Mouse (Mus musculus): Measurements from ENCODE around the gene 1600014C23Rik.

The 1600014C23Rik gene

DNA sequence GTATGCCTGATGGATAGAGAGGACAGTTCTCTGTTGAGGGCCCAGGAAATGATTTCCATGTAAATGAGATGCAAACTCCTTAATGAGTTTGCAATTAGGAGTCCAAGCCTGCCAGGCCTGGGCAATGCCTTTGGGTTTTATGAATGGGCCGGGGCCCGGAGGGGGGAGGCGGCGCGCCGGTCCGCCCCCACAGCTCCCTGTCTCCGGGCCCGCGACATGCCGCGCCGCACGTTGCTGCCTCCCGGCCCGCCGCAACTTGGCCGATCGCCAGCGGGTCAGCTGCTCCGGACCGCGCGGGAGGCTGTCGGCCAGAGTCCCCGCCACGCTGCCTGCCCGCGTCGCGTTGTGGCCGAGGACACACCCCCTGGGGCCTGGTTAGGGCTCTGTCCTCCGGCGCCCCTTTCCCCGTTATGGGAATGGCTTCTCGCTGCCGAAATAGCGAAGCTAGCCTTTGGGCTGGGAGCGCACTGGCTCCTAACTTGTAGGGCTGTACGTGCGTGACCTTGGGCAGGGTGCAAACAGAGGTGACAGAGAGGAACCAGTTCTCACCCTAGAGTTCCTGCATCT is at the start of gene 1600014C23Rik:
Gene 1600014C23Rik (minus strand): TSS at position 110 of the 567 bp plus-strand sequence.
- in situ Hi-C loops (cut with MboI; ENCODE audit: low pct_unique_long_range_greater_than_20kb in 1 of 2, low sequenced_read_pairs in 2 of 2, unreplicated experiment in 1 of 2): loop anchor here (5.0 to 25.0 kb wide), 4 partner anchors 101 to 401 kb away; partner anchors contain the start of gene Vegfa (in 1 of the 2)

- in situ Hi-C loops (cut with MboI; ENCODE audit: low pct_unique_long_range_greater_than_20kb in 1 of 2, low sequenced_read_pairs in 2 of 2, unreplicated experiment in 1 of 2): no loop called here
Measured at GRCm38 (mm10) chr17:45778446-45778845, 44.8 kb upstream of the 1600014C23Rik start.

DNA sequence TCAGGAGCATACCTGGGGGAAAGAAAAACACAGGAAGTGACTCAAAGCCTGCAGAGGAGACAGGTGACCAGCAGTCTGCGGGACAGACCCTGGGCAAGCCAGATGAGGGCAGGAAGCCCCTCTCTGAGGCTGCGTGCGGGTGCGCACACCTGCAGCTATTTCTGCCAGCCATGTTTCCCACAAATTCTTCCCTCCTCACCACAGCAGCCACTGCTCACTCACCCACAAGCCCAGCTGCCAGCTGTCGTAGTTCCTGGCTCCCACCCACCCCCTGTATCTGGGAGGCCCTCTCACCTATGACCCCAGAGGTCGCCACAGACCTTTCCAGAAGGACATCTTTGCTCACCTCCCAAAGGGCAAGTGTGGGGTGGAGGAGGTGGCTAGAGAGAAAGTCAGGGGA is 43.8 kb upstream of the 1600014C23Rik start:
- in situ Hi-C loops (cut with MboI; ENCODE audit: low pct_unique_long_range_greater_than_20kb in 1 of 2, low sequenced_read_pairs in 2 of 2, unreplicated experiment in 1 of 2): no loop called here

DNA sequence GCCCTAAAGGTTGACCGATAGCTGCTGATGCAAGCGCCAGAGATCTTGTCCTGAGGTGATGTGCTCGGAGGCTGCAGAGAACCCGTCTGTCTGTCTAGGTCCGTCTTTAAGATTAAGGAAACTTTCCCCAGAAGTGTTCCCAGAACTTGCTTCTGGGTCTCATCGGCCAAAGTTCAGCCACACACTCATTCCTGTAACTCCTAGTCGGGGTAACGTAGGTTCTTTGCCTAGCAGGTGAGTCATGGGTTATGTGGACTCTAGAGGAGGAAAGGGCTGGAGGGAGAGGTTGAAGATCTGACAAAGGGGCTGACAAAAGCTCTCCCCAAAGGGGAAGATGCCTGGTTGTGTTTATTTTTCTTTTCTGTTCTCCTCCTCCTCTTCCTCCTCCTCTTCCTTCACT is 42.5 kb upstream of the 1600014C23Rik start:
- in situ Hi-C loops (cut with MboI; ENCODE audit: low pct_unique_long_range_greater_than_20kb in 1 of 2, low sequenced_read_pairs in 2 of 2, unreplicated experiment in 1 of 2): no loop called here

GRCm38 (mm10) chr17:45775468-45775867 is 41.8 kb upstream of the 1600014C23Rik start:
- in situ Hi-C loops (cut with MboI; ENCODE audit: low pct_unique_long_range_greater_than_20kb in 1 of 2, low sequenced_read_pairs in 2 of 2, unreplicated experiment in 1 of 2): no loop called here

- in situ Hi-C loops (cut with MboI; ENCODE audit: low pct_unique_long_range_greater_than_20kb in 1 of 2, low sequenced_read_pairs in 2 of 2, unreplicated experiment in 1 of 2): no loop called here
Measured at GRCm38 (mm10) chr17:45772566-45772965, 38.9 kb upstream of the 1600014C23Rik start.

DNA sequence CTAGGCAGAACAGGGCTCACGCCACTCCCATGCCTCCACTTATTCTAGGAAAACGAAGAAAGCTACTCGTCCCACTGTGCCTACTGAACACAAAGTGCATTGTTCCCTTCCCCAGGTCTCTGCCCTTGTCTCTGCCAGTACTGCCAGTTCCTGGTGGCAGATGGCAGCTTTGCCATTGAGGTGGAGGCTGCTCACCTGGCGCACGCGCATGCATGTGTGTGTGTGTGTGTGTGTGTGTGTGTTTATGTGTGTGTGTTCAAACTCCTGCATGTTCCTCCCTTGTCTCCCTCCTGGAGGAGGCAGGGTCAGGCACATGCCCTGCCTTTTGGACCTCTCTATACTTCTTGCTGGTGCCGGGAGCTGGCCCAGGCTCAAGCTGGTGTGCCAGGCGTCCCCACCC is 38.5 kb upstream of the 1600014C23Rik start:
- in situ Hi-C loops (cut with MboI; ENCODE audit: low pct_unique_long_range_greater_than_20kb in 1 of 2, low sequenced_read_pairs in 2 of 2, unreplicated experiment in 1 of 2): no loop called here

DNA sequence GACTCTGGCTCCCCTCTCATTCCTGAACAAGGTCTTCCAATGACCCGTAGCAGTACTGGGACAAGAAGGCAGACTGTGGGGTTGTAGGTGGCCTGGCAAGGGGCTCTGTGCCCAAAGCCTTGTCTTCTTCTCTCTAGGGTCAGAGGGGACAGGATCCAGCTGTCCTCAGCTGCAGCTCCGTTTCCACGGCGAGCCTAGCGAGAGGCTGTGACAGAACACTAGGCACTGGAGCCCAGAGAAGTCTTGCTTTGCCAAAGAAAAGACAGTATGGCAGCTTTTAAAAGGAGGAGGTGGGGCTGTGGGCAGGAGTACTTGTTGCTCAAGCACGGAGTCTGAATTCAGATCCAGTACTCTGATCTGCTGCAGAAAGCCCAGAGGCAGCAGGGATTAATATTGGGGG is 36.8 kb upstream of the 1600014C23Rik start:
- in situ Hi-C loops (cut with MboI; ENCODE audit: low pct_unique_long_range_greater_than_20kb in 1 of 2, low sequenced_read_pairs in 2 of 2, unreplicated experiment in 1 of 2): no loop called here

GRCm38 (mm10) chr17:45769821-45770220 is 36.2 kb upstream of the 1600014C23Rik start:
- in situ Hi-C loops (cut with MboI; ENCODE audit: low pct_unique_long_range_greater_than_20kb in 1 of 2, low sequenced_read_pairs in 2 of 2, unreplicated experiment in 1 of 2): no loop called here

- in situ Hi-C loops (cut with MboI; ENCODE audit: low pct_unique_long_range_greater_than_20kb in 1 of 2, low sequenced_read_pairs in 2 of 2, unreplicated experiment in 1 of 2): no loop called here
Measured at GRCm38 (mm10) chr17:45767536-45768146, 34.0 kb upstream of the 1600014C23Rik start.

- in situ Hi-C loops (cut with MboI; ENCODE audit: low pct_unique_long_range_greater_than_20kb in 1 of 2, low sequenced_read_pairs in 2 of 2, unreplicated experiment in 1 of 2): no loop called here
Measured at GRCm38 (mm10) chr17:45766735-45767535, 33.3 kb upstream of the 1600014C23Rik start.

DNA sequence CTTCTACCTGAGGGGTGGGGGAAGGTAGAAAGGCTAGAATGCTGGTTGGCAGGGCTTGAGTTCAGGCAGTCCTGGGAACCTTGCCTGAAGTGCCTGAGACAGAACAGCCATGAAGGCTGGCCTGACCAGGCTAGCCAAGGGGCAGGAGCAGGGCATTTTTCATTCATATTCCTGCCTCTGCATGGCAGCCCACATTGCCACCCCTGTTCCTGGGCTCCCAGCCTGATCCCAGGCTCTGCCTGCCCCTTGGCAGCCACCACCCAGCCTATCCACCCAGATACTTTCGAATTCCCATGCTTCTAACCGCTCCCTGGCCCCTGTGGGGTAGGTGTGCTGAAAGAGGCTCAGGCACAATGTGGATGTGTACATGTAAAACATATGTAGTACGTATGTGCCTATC is 32.3 kb upstream of the 1600014C23Rik start:
- in situ Hi-C loops (cut with MboI; ENCODE audit: low pct_unique_long_range_greater_than_20kb in 1 of 2, low sequenced_read_pairs in 2 of 2, unreplicated experiment in 1 of 2): no loop called here

DNA sequence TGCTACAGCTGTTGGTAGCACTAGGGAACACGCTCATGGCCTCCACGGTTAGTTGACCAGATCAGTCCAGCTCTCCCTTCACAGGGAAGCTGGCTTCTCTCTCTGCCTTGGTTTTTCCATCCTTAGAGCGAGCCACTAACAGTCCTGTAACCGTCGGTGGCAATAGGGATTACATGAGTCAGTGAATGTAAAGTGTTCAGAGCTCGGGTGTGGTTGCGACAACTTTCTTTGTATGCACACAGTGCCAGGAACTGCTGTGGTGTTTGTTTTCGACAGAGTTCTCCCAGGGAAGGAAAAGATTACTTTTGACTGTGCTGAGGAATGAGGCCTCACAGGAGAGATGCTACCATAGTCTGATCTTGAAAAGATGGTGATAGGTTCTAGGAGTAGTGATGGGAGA is 29.5 kb upstream of the 1600014C23Rik start:
- in situ Hi-C loops (cut with MboI; ENCODE audit: low pct_unique_long_range_greater_than_20kb in 1 of 2, low sequenced_read_pairs in 2 of 2, unreplicated experiment in 1 of 2): no loop called here

DNA sequence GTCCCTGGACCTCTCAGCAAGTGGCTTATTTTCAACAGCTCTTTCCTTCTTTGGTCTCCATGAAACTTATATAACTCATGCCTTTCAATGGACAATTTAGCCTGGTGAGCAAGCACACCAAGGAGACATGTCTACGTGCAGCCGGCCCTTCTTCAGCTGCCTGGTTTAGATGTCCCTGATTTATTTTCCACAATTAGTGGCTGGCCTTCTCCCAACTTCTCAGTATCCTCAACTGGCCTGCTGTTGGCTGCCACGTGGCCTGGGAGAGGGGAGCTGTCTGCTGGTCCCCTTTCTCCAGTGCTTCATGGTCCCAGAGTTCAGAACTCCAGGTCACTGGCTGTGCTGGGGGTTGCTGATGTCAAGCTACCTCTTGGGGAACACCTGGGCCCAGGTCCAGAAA is 28.3 kb upstream of the 1600014C23Rik start:
- in situ Hi-C loops (cut with MboI; ENCODE audit: low pct_unique_long_range_greater_than_20kb in 1 of 2, low sequenced_read_pairs in 2 of 2, unreplicated experiment in 1 of 2): no loop called here

GRCm38 (mm10) chr17:45760965-45761645 is 27.5 kb upstream of the 1600014C23Rik start:
- in situ Hi-C loops (cut with MboI; ENCODE audit: low pct_unique_long_range_greater_than_20kb in 1 of 2, low sequenced_read_pairs in 2 of 2, unreplicated experiment in 1 of 2): no loop called here

DNA sequence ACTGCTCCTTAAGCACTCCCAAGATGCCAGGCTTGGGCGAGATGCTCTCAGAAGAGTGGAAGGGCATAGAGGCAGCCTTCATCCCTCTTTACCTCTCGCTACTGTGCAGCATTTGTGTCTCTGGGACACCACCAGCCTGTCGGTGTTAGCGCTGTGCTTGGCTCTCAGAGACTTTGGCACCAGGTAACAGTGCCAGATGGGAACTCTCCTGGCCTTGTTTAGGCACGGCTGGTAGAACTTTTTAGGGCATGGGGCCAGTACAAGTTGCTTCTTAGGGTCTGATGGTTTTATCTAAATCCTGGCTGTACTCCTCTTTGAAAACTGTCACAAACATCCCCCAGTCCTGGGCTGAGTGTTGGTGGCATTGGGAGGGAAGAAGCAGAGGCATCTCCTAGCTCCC is 26.1 kb upstream of the 1600014C23Rik start:
- in situ Hi-C loops (cut with MboI; ENCODE audit: low pct_unique_long_range_greater_than_20kb in 1 of 2, low sequenced_read_pairs in 2 of 2, unreplicated experiment in 1 of 2): no loop called here

DNA sequence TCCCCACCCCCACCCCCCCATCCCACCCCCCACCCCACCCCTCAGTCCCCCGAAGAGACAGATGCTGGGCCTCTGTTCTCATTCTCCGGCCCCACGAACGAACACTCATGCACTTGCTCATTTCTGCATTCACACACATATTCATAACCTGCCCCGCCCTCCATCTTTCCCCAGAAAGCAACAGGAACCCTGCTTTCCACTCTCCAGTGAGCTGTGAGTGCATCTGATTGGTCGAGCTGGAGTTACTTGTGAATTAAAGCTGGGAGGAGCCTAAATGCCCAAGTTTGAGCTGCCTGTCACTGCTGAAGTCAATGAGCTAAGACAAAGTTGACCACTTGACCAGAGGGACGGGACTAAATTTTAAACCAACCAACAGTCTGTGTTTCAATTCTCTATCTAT is 25.2 kb upstream of the 1600014C23Rik start:
- in situ Hi-C loops (cut with MboI; ENCODE audit: low pct_unique_long_range_greater_than_20kb in 1 of 2, low sequenced_read_pairs in 2 of 2, unreplicated experiment in 1 of 2): no loop called here

DNA sequence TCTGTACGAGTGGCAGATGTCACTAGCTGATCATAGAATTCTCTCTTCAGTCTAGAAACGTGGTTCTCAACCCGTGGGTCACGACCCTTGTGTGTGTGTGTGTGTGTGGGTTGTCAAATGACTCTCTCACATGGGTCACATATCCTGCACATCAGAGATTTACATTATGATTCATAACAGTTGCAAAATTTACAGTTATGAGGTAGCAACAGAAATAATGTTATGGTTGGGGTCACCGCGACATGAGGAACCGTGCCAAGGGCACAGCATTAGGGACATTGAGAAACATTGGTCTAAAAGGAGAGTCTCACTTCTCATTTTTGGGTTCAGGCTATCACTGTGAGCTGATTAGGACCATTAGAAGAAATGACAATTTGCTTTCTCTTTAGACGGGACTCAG is 24.3 kb upstream of the 1600014C23Rik start:
- in situ Hi-C loops (cut with MboI; ENCODE audit: low pct_unique_long_range_greater_than_20kb in 1 of 2, low sequenced_read_pairs in 2 of 2, unreplicated experiment in 1 of 2): no loop called here

- in situ Hi-C loops (cut with MboI; ENCODE audit: low pct_unique_long_range_greater_than_20kb in 1 of 2, low sequenced_read_pairs in 2 of 2, unreplicated experiment in 1 of 2): no loop called here
Measured at GRCm38 (mm10) chr17:45756831-45757230, 23.2 kb upstream of the 1600014C23Rik start.

Measured in mouse embryonic stem cell (cell line).